Mouse (Mus musculus): ENCODE results near the gene Trip12.

DNA sequence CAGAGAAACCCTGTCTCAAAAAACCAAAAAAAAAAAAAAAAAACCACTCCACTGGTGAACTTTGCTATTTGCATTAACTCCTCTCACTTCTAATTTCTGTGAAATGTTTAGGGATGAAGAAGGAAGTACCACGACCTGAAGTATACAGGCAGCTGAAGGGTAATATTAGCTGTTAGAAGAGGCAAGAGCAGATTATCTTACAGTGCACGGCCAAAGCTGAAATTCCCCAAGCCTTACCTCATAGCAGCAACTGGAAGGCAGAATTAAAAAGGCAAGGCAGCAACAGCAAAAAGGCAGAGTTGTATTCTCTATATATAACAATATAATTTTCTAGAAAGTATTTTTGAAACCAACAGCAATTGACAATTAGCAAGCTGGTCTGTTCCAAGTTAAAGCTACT, 15.2 kb downstream of the Trip12 start:
- TF ChIP-seq CTCF (IDR thresholded peaks at IDR 0.05) (no peak), POLR2A (IDR thresholded peaks at IDR 0.05; ENCODE audit: insufficient read depth, low read depth, low read length) (no peak), EP300 (IDR thresholded peaks at IDR 0.05; ENCODE audit: insufficient read depth, low read depth, low read length) (no peak)

Measured in heart, adult 2 months (tissue).